Mouse (Mus musculus) gastrocnemius, postnatal 36 days (tissue): ENCODE results near the gene Zc3h12c. TPM values are rescaled to one million over a fixed set of nuclear protein-coding genes. Genes with fewer than 3 reads are reported as not detected.

ENCODE experiments used
- DNase-seq, 2 experiments: peaks; one replicate each; pipeline ENCODE4 v3.0.0; 2022
- intact Hi-C: fragments of 180-260 bp; cut with DNase I; formaldehyde crosslinking; loops from one replicate; pipeline ENCODE4 v1.15.1; 2025
- total RNA-seq, 2 experiments: library from RNA; stranded (reverse); gene quantifications; 2 replicates each; pipeline ENCODE4 v1.2.3; 2021

Gene Zc3h12c
- total RNA-seq, 2 experiments from 2014 or later, result 5.6 to 6.9 TPM

- intact Hi-C loops, result loop anchor here (5.0 kb wide), 2 partner anchors 41 to 121 kb away; partner anchors contain the start of gene Rdx
- DNase-seq, result peak in 1 of 2 experiments; percentile 76
Measured at GRCm38 (mm10) chr9:52168686-52169270, 406 bp upstream of the Zc3h12c start.

GRCm38 (mm10) chr9:52167506-52167862 is 888 bp downstream of the Zc3h12c start:
- intact Hi-C loops, result loop anchor here (5.0 kb wide), 2 partner anchors 40 to 120 kb away; partner anchors contain the start of gene Rdx

GRCm38 (mm10) chr9:52167084-52167483 is 1.3 kb downstream of the Zc3h12c start:
- intact Hi-C loops, result loop anchor here (5.0 kb wide), 2 partner anchors 40 to 120 kb away; partner anchors contain the start of gene Rdx
- DNase-seq, result no peak

More at GRCm38 (mm10) chr9:52167506-52167862, 888 bp downstream of the Zc3h12c start:
- no peak for DNase-seq

GRCm38 (mm10) chr9:52165706-52166090 is 2.7 kb downstream of the Zc3h12c start:
- DNase-seq, result no peak
- intact Hi-C loops, result loop anchor here (5.0 kb wide), 2 partner anchors 38 to 118 kb away; partner anchors contain the start of gene Rdx

- no peak for DNase-seq
- intact Hi-C loops, result loop anchor here (5.0 kb wide), 2 partner anchors 38 to 118 kb away; partner anchors contain the start of gene Rdx
Measured at GRCm38 (mm10) chr9:52165076-52165705, 3.2 kb downstream of the Zc3h12c start.

- intact Hi-C loops, result no loop called here
Measured at GRCm38 (mm10) chr9:52160512-52160911, 7.9 kb downstream of the Zc3h12c start.

GRCm38 (mm10) chr9:52158561-52158960 is 9.8 kb downstream of the Zc3h12c start:
- intact Hi-C loops, result no loop called here

More at GRCm38 (mm10) chr9:52160512-52160911, 7.9 kb downstream of the Zc3h12c start:
- no peak for DNase-seq

GRCm38 (mm10) chr9:52155417-52155816 is 13.0 kb downstream of the Zc3h12c start:
- intact Hi-C loops, result no loop called here
- no peak for DNase-seq

More at GRCm38 (mm10) chr9:52158561-52158960, 9.8 kb downstream of the Zc3h12c start:
- no peak for DNase-seq

- intact Hi-C loops, result no loop called here
- DNase-seq, result no peak
Measured at GRCm38 (mm10) chr9:52154253-52154652, 14.1 kb downstream of the Zc3h12c start.

GRCm38 (mm10) chr9:52152076-52152826 is 16.1 kb downstream of the Zc3h12c start:
- DNase-seq, result no peak
- intact Hi-C loops, result no loop called here

GRCm38 (mm10) chr9:52149768-52150167 is 18.6 kb downstream of the Zc3h12c start:
- intact Hi-C loops, result no loop called here
- no peak for DNase-seq

GRCm38 (mm10) chr9:52149286-52149685 is 19.1 kb downstream of the Zc3h12c start:
- DNase-seq, result no peak
- intact Hi-C loops, result no loop called here

GRCm38 (mm10) chr9:52148831-52149230 is 19.5 kb downstream of the Zc3h12c start:
- no peak for DNase-seq
- intact Hi-C loops, result no loop called here

- no peak for DNase-seq
- intact Hi-C loops, result no loop called here
Measured at GRCm38 (mm10) chr9:52148311-52148710, 20.1 kb downstream of the Zc3h12c start.

- no peak for DNase-seq
- intact Hi-C loops, result no loop called here
Measured at GRCm38 (mm10) chr9:52146241-52146640, 22.1 kb downstream of the Zc3h12c start.

GRCm38 (mm10) chr9:52132771-52133170 is 35.6 kb downstream of the Zc3h12c start:
- no peak for DNase-seq
- intact Hi-C loops, result no loop called here

- no peak for DNase-seq
- intact Hi-C loops, result no loop called here
Measured at GRCm38 (mm10) chr9:52130348-52130747, 38.0 kb downstream of the Zc3h12c start.

GRCm38 (mm10) chr9:52125225-52125624 is 43.1 kb downstream of the Zc3h12c start:
- intact Hi-C loops, result loop anchor here (5.0 kb wide), 1 partner anchor 42 kb away; the partner anchor contains the start of gene Zc3h12c
- no peak for DNase-seq

- no peak for DNase-seq
- intact Hi-C loops, result no loop called here
Measured at GRCm38 (mm10) chr9:52119212-52119611, 49.2 kb downstream of the Zc3h12c start.

- intact Hi-C loops, result no loop called here
- DNase-seq, result no peak
Measured at GRCm38 (mm10) chr9:52113091-52113490, 55.3 kb downstream of the Zc3h12c start.

GRCm38 (mm10) chr9:52110738-52111137 is 57.6 kb downstream of the Zc3h12c start:
- no peak for DNase-seq
- intact Hi-C loops, result no loop called here
